Mouse (Mus musculus) intestine, postnatal 0 days (tissue): ENCODE measurements at regions not wholly inside any gene's neighbourhood (a gene's known extent, or its start where the extent isn't known, plus 50 kb on each side); places are given as distances from the start of the nearest gene placed in this dataset.

Experiments used
- ATAC-seq: fragments of 200-750 bp; cut with Nextera tagmentation; 2 replicates; pipeline ENCODE4 v1.8.0; 2017; ENCODE audit warnings: mild to moderate bottlenecking, moderate TSS enrichment, moderate library complexity
- H3K27ac ChIP-seq: fragments of 300-500 bp; sonication (generic); 2 replicates; pipeline ENCODE4 v1.5.1; 2014; ENCODE audit warnings: mild to moderate bottlenecking, low read depth, low read length, moderate library complexity
- H3K27me3 ChIP-seq: fragments of 300-500 bp; sonication (generic); replicated peaks from 2 replicates; pipeline ENCODE4 v1.6.1; 2014; ENCODE audit warnings: low read length, mixed read lengths; ENCODE audit not compliant: control insufficient read depth, insufficient read depth
- H3K36me3 ChIP-seq: fragments of 300-500 bp; sonication (generic); 2 replicates; pipeline ENCODE4 v1.6.1; 2014; ENCODE audit warnings: mild to moderate bottlenecking, moderate library complexity; ENCODE audit not compliant: control insufficient read depth, insufficient read depth
- H3K4me1 ChIP-seq: fragments of 300-500 bp; sonication (generic); replicated peaks from 2 replicates; pipeline ENCODE4 v1.6.1; 2014; ENCODE audit warnings: antibody characterized with exemption, low read length, mixed read lengths; ENCODE audit not compliant: control insufficient read depth, insufficient read depth
- H3K4me2 ChIP-seq: fragments of 300-500 bp; sonication (generic); replicated peaks from 2 replicates; pipeline ENCODE4 v1.6.1; 2014; ENCODE audit warnings: low read depth, mild to moderate bottlenecking, moderate library complexity
- H3K4me3 ChIP-seq: fragments of 300-500 bp; sonication (generic); 2 replicates; pipeline ENCODE4 v1.5.1; 2014; ENCODE audit warnings: low read depth, low read length
- H3K9ac ChIP-seq: fragments of 300-500 bp; sonication (generic); 2 replicates; pipeline ENCODE4 v1.6.1; 2014; ENCODE audit warnings: mild to moderate bottlenecking, low read depth, low read length
- H3K9me3 ChIP-seq: fragments of 300-500 bp; sonication (generic); 2 replicates; pipeline ENCODE4 v1.6.1; 2016; ENCODE audit warnings: mixed run types; ENCODE audit not compliant: control insufficient read depth
- CTCF ChIP-seq: sonication (generic); IDR thresholded peaks from 2 replicates; pipeline ENCODE4 v1.5.1; 2016; ENCODE audit warnings: low read depth, mild to moderate bottlenecking, control low read depth, antibody characterized with exemption, moderate library complexity
- WGBS: fragments of 180-500 bp; shearing (Covaris S2); extraction: QIAGEN DNeasy Blood & Tissue Kit; methylation state at CpG from one replicate; pipeline ENCODE4 v1.1.7; 2014; 5-methylcytosine and 5-hydroxymethylcytosine counted together

GRCm38 (mm10) chr1:156994644-156995016 is 55.2 kb upstream of the Ralgps2 start:
- 72% methylated on average over 2 of the region's 2 CpGs for WGBS
- no peaks in the 10 kb centered on the region for H3K36me3 ChIP-seq
- H3K4me1 ChIP-seq, result 0 out of 2 replicates have a peak, but pooled peaks cover 6% of the 10 kb centered on the region
- no peaks in the 10 kb centered on the region for H3K9me3 ChIP-seq
- TF ChIP-seq CTCF, result no peak
- no peak for ATAC-seq
- no peak overlapping the region for H3K27ac ChIP-seq
- H3K4me2 ChIP-seq, result no peak overlapping the region
- no peaks in the 10 kb centered on the region for H3K27me3 ChIP-seq
- H3K4me3 ChIP-seq, result no peak overlapping the region
- no peak overlapping the region for H3K9ac ChIP-seq

DNA sequence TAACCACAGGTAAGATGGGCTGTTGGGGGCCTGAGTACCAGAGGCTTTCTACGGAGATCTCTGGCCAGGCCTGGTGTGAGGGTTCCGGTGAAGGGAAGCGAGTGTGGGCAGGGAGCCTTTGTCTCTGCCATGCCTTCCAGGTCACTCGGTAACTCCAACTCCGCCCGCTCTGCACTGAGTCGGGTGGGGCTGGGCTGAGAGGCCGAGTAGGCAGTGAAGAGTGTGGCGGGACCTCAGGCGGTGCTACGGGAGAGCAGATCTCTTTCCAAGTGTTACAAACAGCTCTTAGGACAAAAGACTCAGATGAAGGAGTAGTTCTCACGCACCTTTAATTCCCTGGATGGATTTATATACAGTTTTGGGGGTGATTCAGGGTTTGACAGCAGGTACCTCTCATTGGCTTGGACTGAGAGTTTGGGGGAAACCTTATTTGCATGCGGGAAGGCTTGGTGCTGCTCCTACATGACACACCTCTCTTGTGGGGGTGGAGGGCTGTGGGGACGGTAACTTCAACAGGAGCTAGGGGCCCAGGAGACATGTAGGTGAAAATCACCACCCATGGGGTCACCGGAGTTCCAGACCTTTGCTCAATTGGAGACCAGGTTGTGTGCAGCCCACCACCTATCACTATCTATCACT is 54.7 kb upstream of the Ralgps2 start:
- 59% methylated on average over 15 of the region's 15 CpGs for WGBS
- no peaks in the 10 kb centered on the region for H3K27me3 ChIP-seq
- 0 out of 2 replicates have a peak, but pooled peaks cover 6% of the 10 kb centered on the region for H3K4me1 ChIP-seq
- ATAC-seq, result no peak
- H3K36me3 ChIP-seq, result no peaks in the 10 kb centered on the region
- no peak overlapping the region for H3K9ac ChIP-seq
- no peak for TF ChIP-seq CTCF
- H3K4me3 ChIP-seq, result no peak overlapping the region
- H3K9me3 ChIP-seq, result no peaks in the 10 kb centered on the region
- H3K27ac ChIP-seq, result no peak overlapping the region
- H3K4me2 ChIP-seq, result no peak overlapping the region

GRCm38 (mm10) chr1:156993105-156993504 is 53.7 kb upstream of the Ralgps2 start:
- no peak overlapping the region for H3K27ac ChIP-seq
- no peak overlapping the region for H3K4me3 ChIP-seq
- H3K4me2 ChIP-seq, result no peak overlapping the region
- no peak overlapping the region for H3K9ac ChIP-seq
- no peaks in the 10 kb centered on the region for H3K36me3 ChIP-seq
- no peak for ATAC-seq
- 90% methylated on average over 3 of the region's 3 CpGs for WGBS
- no peak for TF ChIP-seq CTCF
- no peaks in the 10 kb centered on the region for H3K9me3 ChIP-seq
- H3K27me3 ChIP-seq, result no peaks in the 10 kb centered on the region
- 0 out of 2 replicates have a peak, but pooled peaks cover 6% of the 10 kb centered on the region for H3K4me1 ChIP-seq

GRCm38 (mm10) chr1:156992536-156992935 is 53.1 kb upstream of the Ralgps2 start:
- Histone ChIP-seq H3K27me3 (no peaks in the 10 kb centered on the region), H3K4me1 (no peaks in the 10 kb centered on the region), H3K27ac (no peak overlapping the region), H3K9ac (no peak overlapping the region), H3K4me3 (no peak overlapping the region), H3K36me3 (no peaks in the 10 kb centered on the region), H3K4me2 (no peak overlapping the region), H3K9me3 (no peaks in the 10 kb centered on the region)
- TF ChIP-seq CTCF, result no peak
- ATAC-seq, result no peak
- 63% methylated on average over 2 of the region's 2 CpGs for WGBS

- Histone ChIP-seq H3K27ac (peak overlapping the region; percentile 78; the same call in 1 of the 2 replicates), H3K4me2 (no peak overlapping the region; the same call in 1 of the 2 replicates), H3K27me3 (no peaks in the 10 kb centered on the region), H3K9me3 (no peaks in the 10 kb centered on the region), H3K9ac (no peak overlapping the region), H3K4me1 (0 out of 2 replicates have a peak, but pooled peaks cover 3% of the 10 kb centered on the region), H3K36me3 (no peaks in the 10 kb centered on the region), H3K4me3 (no peak overlapping the region)
- no peak for TF ChIP-seq CTCF
- peak; percentile 92 for ATAC-seq
- WGBS, result 23% methylated on average over 14 of the region's 14 CpGs
Observed at GRCm38 (mm10) chr1:156990567-156991494, 51.4 kb upstream of the Ralgps2 start.

DNA sequence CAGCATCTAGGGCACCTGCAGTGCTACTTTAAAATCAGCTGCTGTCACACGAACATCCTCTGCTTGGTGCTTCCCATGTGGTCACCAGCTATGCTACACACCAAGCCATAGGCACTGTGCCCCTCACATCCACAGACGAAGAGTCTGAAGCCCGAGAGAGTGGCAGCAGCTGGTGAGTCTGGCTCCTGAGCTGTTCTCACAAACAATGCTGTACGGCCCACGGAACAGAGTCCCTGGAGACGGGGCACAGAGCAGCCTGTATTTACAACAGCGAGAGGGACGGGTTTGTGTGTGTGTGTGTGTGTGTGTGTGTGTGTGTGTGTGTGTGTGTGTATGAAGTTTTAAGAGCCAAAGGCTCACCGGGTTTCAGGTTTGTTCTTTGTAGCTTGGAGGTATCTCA is 50.7 kb upstream of the Ralgps2 start:
- no peak for TF ChIP-seq CTCF

More for the DNA sequence above, 50.7 kb upstream of the Ralgps2 start:
- H3K4me1 ChIP-seq, result 0 out of 2 replicates have a peak, but pooled peaks cover 3% of the 10 kb centered on the region
- H3K4me3 ChIP-seq, result no peak overlapping the region
- no peak overlapping the region for H3K4me2 ChIP-seq
- 44% methylated on average over 9 of the region's 9 CpGs for WGBS
- H3K9ac ChIP-seq, result no peak overlapping the region
- no peaks in the 10 kb centered on the region for H3K9me3 ChIP-seq
- no peaks in the 10 kb centered on the region for H3K36me3 ChIP-seq
- no peak for ATAC-seq
- H3K27ac ChIP-seq, result no peak overlapping the region
- H3K27me3 ChIP-seq, result no peaks in the 10 kb centered on the region
